24 mouse cellular contexts compared by ENCODE assay signal in genomic region chr11:70726585-70726984, GRCm38 (mm10). TPM values are rescaled to one million over a fixed set of nuclear protein-coding genes. Genes with fewer than 3 reads are reported as not detected.
"Had no signal": no experiment of that assay in that cellular context is flagged by ENCODE, and none has a peak within 500 bp of the region (broad histone marks: within the 10 kb centered on the region; RNA-seq: fewer than 3 reads in every experiment).

No protein-coding gene starts in this region.

- H3K4me3 ChIP-seq: heart, embryonic 10.5 days; heart, embryonic 12.5 days; hindbrain, embryonic 10.5 days; hindbrain, embryonic 12.5 days; intestine, embryonic 15.5 days; layer of hippocampus, adult 2 months; limb, embryonic 13.5 days; limb, embryonic 15.5 days; liver, embryonic 12.5 days had no signal

- H3K4me1 ChIP-seq: heart, embryonic 12.5 days; hindbrain, embryonic 10.5 days; hindbrain, embryonic 12.5 days; limb, embryonic 13.5 days; limb, embryonic 15.5 days; liver, embryonic 12.5 days had no signal

- H3K9ac ChIP-seq: heart, embryonic 12.5 days; hindbrain, embryonic 12.5 days; hindbrain, embryonic 14.5 days; intestine, embryonic 15.5 days; limb, embryonic 13.5 days; limb, embryonic 15.5 days; liver, embryonic 12.5 days; liver, embryonic 14.5 days had no signal

- H3K27me3 ChIP-seq: heart, embryonic 12.5 days; hindbrain, embryonic 12.5 days; intestine, embryonic 15.5 days; limb, embryonic 13.5 days; limb, embryonic 15.5 days had no signal

- H3K9me3 ChIP-seq: heart, embryonic 10.5 days; heart, embryonic 12.5 days; hindbrain, embryonic 10.5 days; hindbrain, embryonic 12.5 days; intestine, embryonic 15.5 days; limb, embryonic 13.5 days; limb, embryonic 15.5 days; liver, embryonic 12.5 days had no signal

- DNase-seq: gastrocnemius, postnatal 10 days; gastrocnemius, postnatal 25 days; heart, adult 18-20 months; heart, postnatal 10 days; heart, postnatal 4 days; kidney, adult 18-20 months; kidney, adult 8-10 months; kidney, postnatal 10 days; kidney, postnatal 25 days; kidney, postnatal 4 days; layer of hippocampus, postnatal 36 days; left cerebral cortex, postnatal 4 days had no signal

- H3K27ac ChIP-seq: heart, embryonic 10.5 days; hindbrain, embryonic 10.5 days; hindbrain, embryonic 12.5 days; hindbrain, embryonic 14.5 days; intestine, embryonic 15.5 days; layer of hippocampus, adult 2 months; limb, embryonic 13.5 days; limb, embryonic 15.5 days; liver, embryonic 12.5 days; liver, embryonic 14.5 days had no signal

RNA-seq across cellular contexts. Expression of gene Inca1, which starts 26.6 kb away (rescaled TPM):
- total RNA-seq: granulocyte monocyte progenitor cell, adult 5-6 weeks had no signal
